In genomic region chr2:29252599-29253204, GRCm38 (mm10) we compare ENCODE assay signal across 8 mouse cellular contexts. TPM values are rescaled to one million over a fixed set of nuclear protein-coding genes. Genes with fewer than 3 reads are reported as not detected.
DNase-seq lines count a peak whose midpoint lies in the region; ATAC-seq and TF ChIP-seq lines count a peak whose summit lies in the region.

Ntng2 (minus strand) TSS chr2:29253005.

- WGBS in heart, embryonic 16.5 days, result under 1% methylated on average over 52 of the region's 54 CpGs
- WGBS in liver, embryonic 14.5 days (ENCODE audit: insufficient replicate concordance), result under 1% methylated on average over 52 of the region's 54 CpGs

- no peaks in the 10 kb centered on the region for H3K9me3 ChIP-seq in heart, embryonic 16.5 days (replicated peaks; ENCODE audit: control insufficient read depth, low read length)
- no peaks in the 10 kb centered on the region for H3K9me3 ChIP-seq in liver, embryonic 14.5 days (ENCODE audit: control insufficient read depth, low read length)

- peak; percentile 72 for DNase-seq in CD4-positive, CD25-positive, alpha-beta regulatory T cell, adult 2 months (ENCODE audit: low read depth, low spot score)
- DNase-seq in T-cell, adult 2 months (ENCODE audit: low spot score), result peak; percentile 21
- peak; percentile 67 for DNase-seq in kidney, postnatal 10 days
- peak in 1 of 3 experiments; percentile 7 for DNase-seq in liver, embryonic 14.5 days (ENCODE audit: low read depth in 3 of 3, low spot score in 3 of 3)
- peak; percentile 33 to 49 for DNase-seq in natural killer cell, adult 2 months (ENCODE audit: low spot score in 2 of 2)
- DNase-seq in urinary bladder, postnatal 25 days (ENCODE audit: low spot score), result peak; percentile 31

- TF ChIP-seq POLR2A in embryonic fibroblast, embryonic 13.5 days (IDR thresholded peaks at IDR 0.05; ENCODE audit: low read depth, low read length), result 0 out of 2 replicates have a peak, but pooled peaks have one; percentile 30

- H3K36me3 ChIP-seq in heart, embryonic 16.5 days (ENCODE audit: control insufficient read depth, insufficient read depth), result no peaks in the 10 kb centered on the region
- H3K36me3 ChIP-seq in liver, embryonic 14.5 days (replicated peaks; ENCODE audit: control insufficient read depth, insufficient read depth, low read depth), result no peaks in the 10 kb centered on the region

- peak within 1 kb of the TSS; percentile 55 for H3K9ac ChIP-seq in heart, embryonic 16.5 days (ENCODE audit: low read length)
- H3K9ac ChIP-seq in liver, embryonic 14.5 days (replicated peaks), result no peak within 1 kb of the TSS

- peak within 1 kb of the TSS; percentile 60 for H3K4me3 ChIP-seq in embryonic fibroblast, embryonic 13.5 days (ENCODE audit: insufficient read depth, low read length)
- peak within 1 kb of the TSS; percentile 68 for H3K4me3 ChIP-seq in heart, embryonic 16.5 days (ENCODE audit: low read length)
- H3K4me3 ChIP-seq in liver, embryonic 14.5 days (ENCODE audit: insufficient read depth in 1 of 2, low read depth in 2 of 2, low read length in 2 of 2), result peak within 1 kb of the TSS; percentile 36 to 49

- ATAC-seq in heart, embryonic 16.5 days (replicated peaks; ENCODE audit: extremely low read depth, insufficient read depth, low FRiP score), result no peak
- no peak for ATAC-seq in liver, embryonic 14.5 days (ENCODE audit: insufficient read depth)

- peak within 1 kb of the TSS; percentile 75 for H3K4me2 ChIP-seq in heart, embryonic 16.5 days (ENCODE audit: low read depth, low read length)
- peak within 1 kb of the TSS; percentile 59 for H3K4me2 ChIP-seq in liver, embryonic 14.5 days (ENCODE audit: low read depth)

- no peaks in the 10 kb centered on the region for H3K4me1 ChIP-seq in embryonic fibroblast, embryonic 13.5 days (ENCODE audit: control insufficient read depth, insufficient read depth, low read length)
- H3K4me1 ChIP-seq in heart, embryonic 16.5 days (ENCODE audit: control insufficient read depth, insufficient read depth, low read length), result peaks cover 16% of the 10 kb centered on the region; the same call in 1 of the 2 replicates
- H3K4me1 ChIP-seq in liver, embryonic 14.5 days (replicated peaks; ENCODE audit: control insufficient read depth in 2 of 2, insufficient read depth in 2 of 2, low read length in 1 of 2), result no peaks in the 10 kb centered on the region

- TF ChIP-seq CTCF in embryonic fibroblast, embryonic 13.5 days (IDR thresholded peaks at IDR 0.05; ENCODE audit: borderline replicate concordance, insufficient read depth, low read length), result no peak
- no peak for TF ChIP-seq CTCF in liver, embryonic 14.5 days (IDR thresholded peaks at IDR 0.05; ENCODE audit: low read depth)

- TF ChIP-seq EP300 in liver, embryonic 14.5 days (IDR thresholded peaks at IDR 0.05; ENCODE audit: low read depth), result no peak

- no peak within 1 kb of the TSS for H3K27ac ChIP-seq in embryonic fibroblast, embryonic 13.5 days (ENCODE audit: insufficient read depth, low read length)
- no peak within 1 kb of the TSS for H3K27ac ChIP-seq in heart, embryonic 16.5 days (ENCODE audit: low read length)
- no peak within 1 kb of the TSS for H3K27ac ChIP-seq in liver, embryonic 14.5 days

- peaks cover 73% of the 10 kb centered on the region for H3K27me3 ChIP-seq in heart, embryonic 16.5 days (ENCODE audit: control insufficient read depth, insufficient read depth, low read length)
- peaks cover 71% of the 10 kb centered on the region for H3K27me3 ChIP-seq in liver, embryonic 14.5 days (ENCODE audit: control insufficient read depth, insufficient read depth, low read length)

RNA-seq across cellular contexts. Expression of gene Ntng2, which starts in this region (rescaled TPM):
- 1.5 TPM in 2 replicates for polyA plus RNA-seq in embryonic fibroblast, embryonic 13.5 days (2011; ENCODE audit: insufficient read length, low read depth, missing spikeins)
- polyA plus RNA-seq in heart, embryonic 16.5 days (2015; fragmentation: Nextera tagmentation; extraction: Ambion mirVana), result 0.14 and 0.24 TPM in 2 replicates
- 0.22 and 0.35 TPM in 2 replicates for polyA plus RNA-seq in liver, embryonic 14.5 days (2012; rRNA removed)
- polyA plus RNA-seq in liver, embryonic 14.5 days (2014; fragmentation: Nextera tagmentation; extraction: Ambion mirVana), result 0.34 TPM in 1 of 2 replicates, not detected in the other
